Mouse (Mus musculus): ENCODE results near the gene Pigo. TPM values are rescaled to one million over a fixed set of nuclear protein-coding genes. Genes with fewer than 3 reads are reported as not detected.

The Pigo gene
- total and polyA plus RNA-seq, 3 experiments, result 9.7 to 11.8 (median 11.2) TPM

DNA sequence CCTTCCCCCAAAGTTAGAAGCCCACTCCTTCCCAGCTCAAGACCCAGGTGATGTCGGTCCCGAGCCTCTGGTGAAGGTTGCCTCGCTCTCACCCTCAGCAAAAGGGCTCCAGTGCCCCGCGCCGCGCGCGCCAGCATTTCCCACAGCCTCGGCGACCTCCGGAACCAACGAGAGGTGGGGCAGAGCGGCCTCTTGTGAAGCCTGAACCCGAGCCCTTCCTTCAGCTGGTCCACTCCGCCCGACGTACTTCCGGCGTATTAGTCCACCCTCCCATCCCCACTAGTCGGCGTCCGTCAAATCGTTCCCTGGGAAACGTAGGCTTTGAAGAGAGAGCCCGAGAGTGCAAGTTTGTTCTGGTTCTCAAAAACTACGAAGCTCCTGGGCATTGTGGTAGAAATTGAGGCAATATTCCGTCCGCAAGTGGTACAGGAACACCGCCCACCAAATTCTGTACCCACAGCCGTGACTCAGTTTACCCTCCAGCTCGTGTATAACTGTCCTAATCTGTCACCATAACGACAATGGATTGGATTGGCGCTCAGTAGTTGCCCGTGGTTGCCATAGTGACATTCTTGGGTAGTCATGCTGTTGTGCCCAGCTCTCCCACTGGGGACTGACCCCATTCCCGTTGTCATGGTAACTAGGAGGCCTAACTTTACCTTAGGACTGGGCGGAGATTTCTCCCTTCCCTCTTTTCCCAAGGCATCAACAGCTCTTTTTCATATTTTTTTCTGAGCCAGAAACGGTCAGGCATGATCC, 5.8 kb upstream of the Pigo start, which contains the start of gene Stoml2:
TSS of gene Stoml2 (minus strand) at position 474 of the 759 bp plus-strand sequence.
- H3K27me3 ChIP-seq (ENCODE audit: insufficient read depth, low read length), result peaks cover 3% of the 10 kb centered on the region; the same call in 1 of the 2 replicates
- TF ChIP-seq GATA2 (IDR thresholded peaks at IDR 0.05; ENCODE audit: borderline replicate concordance, low read depth, low read length), result no peak
- no peak for TF ChIP-seq POLR2AphosphoS5 (IDR thresholded peaks at IDR 0.05; ENCODE audit: insufficient replicate concordance, low read depth, low read length)
- no peak for TF ChIP-seq CTCF (IDR thresholded peaks at IDR 0.05; ENCODE audit: low read depth, low read length)
- no peak for TF ChIP-seq GATA1 (IDR thresholded peaks at IDR 0.05; ENCODE audit: borderline replicate concordance, low read length)
- TF ChIP-seq TAL1 (conservative IDR thresholded peaks at IDR 0.05; ENCODE audit: low read depth, low read length), result no peak
- H3K9me3 ChIP-seq (replicated peaks), result no peaks in the 10 kb centered on the region
- DNase-seq (ENCODE audit: low spot score) (peak; percentile 82), ATAC-seq (ENCODE audit: extremely low read depth, insufficient number of reproducible peaks, low FRiP score, poor library complexity, severe bottlenecking) (peak; percentile 96)
- peak within 1 kb of the TSS; percentile 76 for H3K4me3 ChIP-seq (ENCODE audit: low read depth, low read length)
- H3K4me1 ChIP-seq (ENCODE audit: insufficient read depth, low read depth, low read length), result peaks cover 50% of the 10 kb centered on the region
- peaks cover 71% of the 10 kb centered on the region for H3K36me3 ChIP-seq (replicated peaks)

DNA sequence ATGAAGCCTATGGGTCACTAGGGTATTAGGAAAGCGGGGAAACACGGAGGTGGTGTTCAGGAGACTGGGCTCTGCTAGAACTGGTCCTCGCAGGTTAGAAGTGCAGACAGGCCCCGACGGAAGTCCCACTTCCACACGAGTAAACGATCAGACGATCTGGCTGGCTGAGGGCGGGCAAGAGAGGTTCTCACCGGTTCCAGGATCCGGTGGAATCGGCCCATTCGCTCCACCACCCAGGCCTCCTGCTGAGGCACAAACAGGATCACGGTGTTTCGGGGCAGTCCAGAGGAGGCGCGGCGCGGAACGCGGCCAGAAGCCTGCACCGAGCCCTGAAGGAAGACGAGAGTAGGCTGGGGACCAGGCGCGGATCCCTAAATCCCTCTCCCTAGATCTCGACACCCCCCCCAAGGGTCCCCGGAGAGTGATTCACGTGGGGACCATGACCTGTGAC, 5.2 kb upstream of the Pigo start:
- Histone ChIP-seq H3K4me1 (ENCODE audit: insufficient read depth, low read depth, low read length) (peaks cover 47% of the 10 kb centered on the region), H3K9me3 (replicated peaks) (no peaks in the 10 kb centered on the region), H3K27me3 (ENCODE audit: insufficient read depth, low read length) (peaks cover 3% of the 10 kb centered on the region; the same call in 1 of the 2 replicates), H3K4me3 (ENCODE audit: low read depth, low read length) (peak overlapping the region; percentile 76), H3K36me3 (replicated peaks) (peaks cover 69% of the 10 kb centered on the region)
- no peak for TF ChIP-seq GATA1 (IDR thresholded peaks at IDR 0.05; ENCODE audit: borderline replicate concordance, low read length)
- ATAC-seq (ENCODE audit: extremely low read depth, insufficient number of reproducible peaks, low FRiP score, poor library complexity, severe bottlenecking) (no peak), DNase-seq (ENCODE audit: low spot score) (no peak)

DNA sequence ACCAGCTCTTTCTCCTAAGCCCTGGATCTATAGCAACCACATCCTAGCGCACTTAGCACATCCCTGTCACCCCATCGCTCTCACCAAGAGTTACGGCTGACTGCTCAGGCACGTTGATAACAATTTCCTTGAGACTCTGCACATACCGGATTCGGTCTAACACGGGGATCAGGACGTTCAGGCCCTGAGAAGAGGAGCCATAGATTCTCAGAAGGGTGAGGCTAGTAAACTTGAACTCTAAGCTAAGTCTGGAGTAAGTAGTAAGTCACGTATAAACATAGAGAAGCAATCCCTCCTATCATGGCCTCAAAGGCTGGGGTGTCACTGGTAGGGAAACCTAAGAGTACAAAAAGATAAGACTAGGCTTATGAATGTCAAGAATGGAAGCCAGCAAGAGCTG, 4.7 kb upstream of the Pigo start:
- ATAC-seq (ENCODE audit: extremely low read depth, insufficient number of reproducible peaks, low FRiP score, poor library complexity, severe bottlenecking) (no peak), DNase-seq (ENCODE audit: low spot score) (no peak)
- Histone ChIP-seq H3K36me3 (replicated peaks) (peaks cover 68% of the 10 kb centered on the region), H3K9me3 (replicated peaks) (no peaks in the 10 kb centered on the region), H3K27me3 (ENCODE audit: insufficient read depth, low read length) (peaks cover 3% of the 10 kb centered on the region; the same call in 1 of the 2 replicates), H3K4me1 (ENCODE audit: insufficient read depth, low read depth, low read length) (peaks cover 47% of the 10 kb centered on the region), H3K4me3 (ENCODE audit: low read depth, low read length) (peak overlapping the region; percentile 76)
- TF ChIP-seq POLR2AphosphoS5 (IDR thresholded peaks at IDR 0.05; ENCODE audit: insufficient replicate concordance, low read depth, low read length) (no peak), GATA2 (IDR thresholded peaks at IDR 0.05; ENCODE audit: borderline replicate concordance, low read depth, low read length) (no peak), TAL1 (conservative IDR thresholded peaks at IDR 0.05; ENCODE audit: low read depth, low read length) (no peak), GATA1 (IDR thresholded peaks at IDR 0.05; ENCODE audit: borderline replicate concordance, low read length) (no peak), CTCF (IDR thresholded peaks at IDR 0.05; ENCODE audit: low read depth, low read length) (no peak)

DNA sequence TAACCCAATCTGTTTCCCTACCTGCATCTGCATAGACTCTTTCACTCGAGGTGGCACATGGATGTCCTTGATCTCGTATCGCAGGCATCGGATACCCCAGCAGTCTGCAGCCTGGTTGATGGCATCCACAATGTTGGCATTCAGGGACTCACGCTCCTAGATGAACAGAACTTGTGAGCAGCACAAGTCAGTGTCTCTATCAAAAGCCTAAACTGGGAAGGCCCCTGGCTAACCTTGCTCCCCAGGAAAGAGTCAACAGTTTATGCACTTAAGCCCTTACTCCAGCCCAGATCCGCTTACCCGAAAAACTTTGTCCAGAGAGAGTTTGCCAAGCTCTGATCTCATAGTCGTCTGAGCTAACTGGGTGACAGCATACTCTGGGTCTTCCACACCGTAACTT, 4.1 kb upstream of the Pigo start:
- Histone ChIP-seq H3K4me3 (ENCODE audit: low read depth, low read length) (peak overlapping the region; percentile 28; the same call in 1 of the 2 replicates), H3K36me3 (replicated peaks) (peaks cover 70% of the 10 kb centered on the region), H3K9me3 (replicated peaks) (no peaks in the 10 kb centered on the region), H3K4me1 (ENCODE audit: insufficient read depth, low read depth, low read length) (peaks cover 50% of the 10 kb centered on the region), H3K27me3 (ENCODE audit: insufficient read depth, low read length) (peaks cover 3% of the 10 kb centered on the region; the same call in 1 of the 2 replicates)
- ATAC-seq (ENCODE audit: extremely low read depth, insufficient number of reproducible peaks, low FRiP score, poor library complexity, severe bottlenecking) (no peak), DNase-seq (ENCODE audit: low spot score) (no peak)
- TF ChIP-seq TAL1 (conservative IDR thresholded peaks at IDR 0.05; ENCODE audit: low read depth, low read length) (no peak), GATA1 (IDR thresholded peaks at IDR 0.05; ENCODE audit: borderline replicate concordance, low read length) (no peak), CTCF (IDR thresholded peaks at IDR 0.05; ENCODE audit: low read depth, low read length) (no peak), POLR2AphosphoS5 (IDR thresholded peaks at IDR 0.05; ENCODE audit: insufficient replicate concordance, low read depth, low read length) (no peak), GATA2 (IDR thresholded peaks at IDR 0.05; ENCODE audit: borderline replicate concordance, low read depth, low read length) (no peak)

DNA sequence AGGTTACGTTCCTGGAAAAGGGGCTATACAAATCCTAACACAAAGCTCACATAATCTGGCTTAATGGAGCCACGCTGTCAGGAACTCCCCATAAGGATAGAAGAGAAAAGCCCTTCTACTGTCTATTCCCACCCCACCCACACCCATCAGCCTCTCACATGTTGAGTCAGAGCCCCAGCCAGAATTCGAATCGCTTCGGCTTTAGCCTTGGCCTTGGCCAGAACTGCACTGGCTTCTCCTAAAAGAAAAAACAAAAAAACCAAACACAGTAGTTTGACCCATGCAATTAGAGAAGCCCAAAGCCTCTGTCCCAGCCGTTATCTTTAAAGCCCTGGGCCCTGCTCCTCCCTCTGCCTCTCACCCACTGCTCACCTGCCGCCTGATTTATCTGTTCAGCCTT, 3.5 kb upstream of the Pigo start:
- TF ChIP-seq GATA2 (IDR thresholded peaks at IDR 0.05; ENCODE audit: borderline replicate concordance, low read depth, low read length) (no peak), GATA1 (IDR thresholded peaks at IDR 0.05; ENCODE audit: borderline replicate concordance, low read length) (no peak), CTCF (IDR thresholded peaks at IDR 0.05; ENCODE audit: low read depth, low read length) (no peak), TAL1 (conservative IDR thresholded peaks at IDR 0.05; ENCODE audit: low read depth, low read length) (no peak), POLR2AphosphoS5 (IDR thresholded peaks at IDR 0.05; ENCODE audit: insufficient replicate concordance, low read depth, low read length) (no peak)
- no peaks in the 10 kb centered on the region for H3K9me3 ChIP-seq (replicated peaks)
- H3K27me3 ChIP-seq (ENCODE audit: insufficient read depth, low read length), result peaks cover 3% of the 10 kb centered on the region; the same call in 1 of the 2 replicates
- no peak for ATAC-seq (ENCODE audit: extremely low read depth, insufficient number of reproducible peaks, low FRiP score, poor library complexity, severe bottlenecking)
- peaks cover 70% of the 10 kb centered on the region for H3K36me3 ChIP-seq (replicated peaks)
- H3K4me1 ChIP-seq (ENCODE audit: insufficient read depth, low read depth, low read length), result peaks cover 52% of the 10 kb centered on the region
- no peak for DNase-seq (ENCODE audit: low spot score)
- no peak overlapping the region for H3K4me3 ChIP-seq (ENCODE audit: low read depth, low read length)

DNA sequence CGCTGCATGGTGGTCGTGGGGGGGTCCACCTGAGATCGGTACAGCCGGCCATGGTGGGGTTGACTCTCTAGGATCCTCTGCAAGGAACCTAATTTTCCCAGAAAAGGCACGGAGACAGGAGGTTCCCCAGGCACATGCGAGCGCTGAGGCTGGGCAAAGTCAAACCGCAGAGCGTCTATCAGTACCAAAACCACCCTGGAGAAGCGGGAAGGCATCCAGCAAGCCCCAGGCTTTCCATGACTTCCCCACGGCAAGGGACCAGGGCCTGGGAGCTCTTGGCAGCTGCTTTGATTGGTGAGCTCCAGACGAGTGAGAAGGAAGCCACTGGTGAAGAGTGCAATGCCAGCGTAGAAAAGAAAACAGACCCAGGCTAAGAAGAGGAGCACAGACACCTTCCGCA, 946 bp downstream of the Pigo start:
- no peak for DNase-seq (ENCODE audit: low spot score)
- peaks cover 89% of the 10 kb centered on the region for H3K36me3 ChIP-seq (replicated peaks)
- peaks cover 2% of the 10 kb centered on the region; the same call in 1 of the 2 replicates for H3K27me3 ChIP-seq (ENCODE audit: insufficient read depth, low read length)
- H3K4me3 ChIP-seq (ENCODE audit: low read depth, low read length), result peak overlapping the region; percentile 76
- peaks cover 65% of the 10 kb centered on the region for H3K4me1 ChIP-seq (ENCODE audit: insufficient read depth, low read depth, low read length)
- TF ChIP-seq POLR2AphosphoS5 (IDR thresholded peaks at IDR 0.05; ENCODE audit: insufficient replicate concordance, low read depth, low read length), result no peak
- no peak for TF ChIP-seq CTCF (IDR thresholded peaks at IDR 0.05; ENCODE audit: low read depth, low read length)
- TF ChIP-seq TAL1 (conservative IDR thresholded peaks at IDR 0.05; ENCODE audit: low read depth, low read length), result no peak
- no peak for TF ChIP-seq GATA2 (IDR thresholded peaks at IDR 0.05; ENCODE audit: borderline replicate concordance, low read depth, low read length)
- no peak for TF ChIP-seq GATA1 (IDR thresholded peaks at IDR 0.05; ENCODE audit: borderline replicate concordance, low read length)
- no peaks in the 10 kb centered on the region for H3K9me3 ChIP-seq (replicated peaks)
- no peak for ATAC-seq (ENCODE audit: extremely low read depth, insufficient number of reproducible peaks, low FRiP score, poor library complexity, severe bottlenecking)
